Mouse (Mus musculus): ENCODE data around the gene Aasdh.

Aasdh gene

DNA sequence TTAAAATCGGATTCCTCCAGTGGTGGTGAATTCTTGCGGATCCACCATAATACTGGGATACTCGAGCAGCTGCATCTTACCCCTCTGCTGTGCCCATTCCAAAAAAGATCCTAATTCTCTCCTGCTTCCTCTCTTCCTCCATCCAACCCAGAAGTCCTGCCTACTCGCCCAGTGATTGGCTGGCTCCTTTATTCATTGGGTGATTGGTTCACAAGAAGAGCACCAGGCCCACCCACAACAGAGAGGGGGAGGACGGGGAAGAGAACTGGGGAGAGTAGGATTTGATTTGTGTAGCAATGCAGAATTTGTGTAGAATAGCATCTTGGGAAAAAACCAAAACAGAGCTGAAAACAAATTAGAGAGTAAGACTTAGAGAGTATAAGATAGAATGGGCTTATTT lies 68.3 kb downstream of the Aasdh start:
- peak; percentile 52 for DNase-seq

- no peak for DNase-seq
These were observed 72.6 kb downstream of the Aasdh start for GRCm38 (mm10) chr5:76832529-76833210.

DNA sequence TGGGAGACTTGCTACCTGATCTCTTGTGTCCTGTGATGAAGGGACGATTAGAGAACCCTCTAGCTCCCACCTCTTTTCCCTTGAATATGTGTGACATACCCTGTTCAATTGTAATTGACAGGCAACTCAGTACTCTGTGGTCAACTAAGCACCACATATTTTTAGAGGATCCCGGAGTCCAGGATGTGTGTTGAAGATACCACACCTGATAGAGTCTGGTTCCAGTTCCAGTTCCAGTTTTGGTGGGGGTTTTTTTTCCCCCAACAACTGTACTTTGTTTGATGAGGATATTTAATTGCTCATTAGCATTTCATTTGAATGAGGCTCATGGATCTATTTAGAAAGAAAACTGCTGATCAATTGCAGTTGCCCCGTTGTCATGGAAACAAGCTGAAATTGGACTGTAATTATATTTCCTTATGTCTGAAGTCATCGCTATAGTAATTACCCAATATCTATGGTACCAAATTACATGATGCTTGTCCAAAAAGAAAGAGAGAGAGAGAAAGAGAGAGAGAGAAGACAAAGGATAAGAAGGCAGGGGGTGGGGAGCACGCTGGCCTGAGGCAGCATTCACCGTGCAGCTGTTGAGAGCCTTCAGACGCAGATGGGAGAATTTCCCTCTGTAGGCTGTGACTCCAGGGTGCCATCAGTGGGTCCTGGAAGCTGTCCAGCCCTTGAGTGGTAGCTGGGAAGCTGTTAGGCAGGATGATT lies 76.6 kb downstream of the Aasdh start:
- no peak for DNase-seq

Measured in right cerebral cortex, adult 18-20 months (tissue).